Mouse (Mus musculus): Measurements from ENCODE around the gene F13a1.

The F13a1 gene

GRCm38 (mm10) chr13:37050126-37050525, at the start of gene F13a1:
Gene F13a1 (minus strand): TSS chr13:37050244.
- no peak for DNase-seq (ENCODE audit: low spot score in 2 of 2)

- DNase-seq (ENCODE audit: low spot score in 2 of 2), result no peak
These were observed 41.6 kb upstream of the F13a1 start for GRCm38 (mm10) chr13:37091620-37092019.

- no peak for DNase-seq (ENCODE audit: low spot score in 2 of 2)
These were observed 39.1 kb upstream of the F13a1 start for GRCm38 (mm10) chr13:37089104-37089503.

- no peak for DNase-seq (ENCODE audit: low spot score in 2 of 2)
These were observed 31.6 kb upstream of the F13a1 start for GRCm38 (mm10) chr13:37081506-37082241.

DNA sequence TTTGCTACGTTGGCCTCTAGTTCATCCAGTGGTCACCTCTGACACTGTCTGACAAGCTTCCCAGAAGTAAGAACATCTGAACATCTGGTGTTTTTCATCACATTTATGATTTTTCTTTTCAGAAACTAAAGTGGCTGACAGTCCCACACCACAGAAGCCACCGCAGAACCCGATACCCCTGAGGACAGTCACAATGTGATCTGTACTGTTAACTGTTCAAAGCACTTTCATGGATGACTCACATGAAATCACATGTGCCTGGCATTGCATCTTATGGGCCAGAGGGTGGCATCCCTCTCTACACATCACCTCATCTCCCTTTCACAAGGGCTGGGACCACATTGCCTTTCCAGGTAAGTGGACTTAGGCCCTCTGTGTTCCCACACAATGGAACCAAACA, 21.3 kb upstream of the F13a1 start:
- DNase-seq (ENCODE audit: low spot score in 2 of 2), result no peak

- no peak for DNase-seq (ENCODE audit: low spot score in 2 of 2)
These were observed 20.8 kb upstream of the F13a1 start for GRCm38 (mm10) chr13:37070824-37071223.

- no peak for DNase-seq (ENCODE audit: low spot score in 2 of 2)
These were observed 10.8 kb upstream of the F13a1 start for GRCm38 (mm10) chr13:37060810-37061209.

DNA sequence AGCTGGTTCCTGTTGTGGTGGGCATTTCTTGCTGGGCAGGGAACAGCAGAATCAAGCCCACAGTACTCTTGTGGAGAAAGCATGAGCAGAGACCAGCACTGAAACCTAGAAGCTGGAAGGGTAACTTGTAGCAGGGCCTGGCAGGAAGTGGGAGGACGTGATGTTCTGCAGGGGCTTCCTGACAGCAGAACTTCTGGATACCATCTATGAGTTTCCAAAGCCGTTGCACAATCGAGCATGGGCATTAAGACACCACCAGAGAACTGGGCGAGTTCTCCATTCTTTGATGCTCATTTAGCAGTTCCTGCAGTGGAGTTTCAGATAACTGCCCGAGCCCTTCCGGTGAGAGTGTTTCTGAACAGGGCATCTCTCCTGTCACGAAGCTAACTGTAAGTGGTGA, 6.6 kb upstream of the F13a1 start:
- DNase-seq (ENCODE audit: low spot score in 2 of 2), result no peak

- no peak for DNase-seq (ENCODE audit: low spot score in 2 of 2)
These were observed 413 bp downstream of the F13a1 start for GRCm38 (mm10) chr13:37049631-37050030.

DNA sequence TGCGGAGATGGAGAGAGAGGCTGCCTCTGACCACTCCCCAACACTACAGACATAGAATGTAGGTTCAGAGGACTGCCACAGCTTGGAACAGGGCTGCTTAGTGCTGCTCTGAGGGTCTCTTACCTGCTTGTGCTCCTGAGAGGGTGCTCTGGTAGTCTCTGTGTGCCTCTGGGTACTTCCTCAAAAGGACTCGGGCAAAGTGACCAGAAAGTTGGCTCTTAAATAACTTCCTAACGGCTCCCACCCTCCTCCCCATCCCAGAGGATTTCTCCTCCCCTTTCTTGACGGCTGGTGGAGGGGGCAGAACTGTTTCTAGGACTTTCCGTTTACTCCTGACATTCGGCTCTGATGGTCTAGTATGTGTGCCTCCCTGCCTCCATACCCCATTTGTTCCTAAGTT, 1.0 kb downstream of the F13a1 start:
- DNase-seq (ENCODE audit: low spot score in 2 of 2), result no peak

GRCm38 (mm10) chr13:37045005-37045404, 5.0 kb downstream of the F13a1 start:
- no peak for DNase-seq (ENCODE audit: low spot score in 2 of 2)

DNA sequence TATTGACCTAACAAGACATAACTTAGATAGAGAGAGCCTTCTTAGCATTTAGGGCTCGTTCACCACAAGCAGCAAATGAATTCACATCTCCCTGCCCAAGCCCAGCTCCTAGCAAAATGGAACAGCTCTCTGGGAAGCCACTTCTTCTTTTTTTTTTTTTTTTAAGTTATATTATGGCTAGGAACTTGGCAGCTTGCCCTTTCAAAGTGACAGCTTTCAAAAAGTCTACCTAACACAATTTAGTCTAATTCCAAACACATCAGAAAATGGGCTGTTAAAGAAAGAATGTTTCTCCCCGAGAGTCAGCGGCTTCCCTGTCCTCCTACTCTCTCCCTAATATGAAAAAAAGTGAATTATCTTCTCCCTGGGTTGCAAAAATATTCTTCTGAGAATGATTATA, 15.3 kb downstream of the F13a1 start:
- DNase-seq (ENCODE audit: low spot score in 2 of 2), result no peak

GRCm38 (mm10) chr13:37025996-37026579, 24.0 kb downstream of the F13a1 start:
- no peak for DNase-seq (ENCODE audit: low spot score in 2 of 2)

- no peak for DNase-seq (ENCODE audit: low spot score in 2 of 2)
These were observed 28.5 kb downstream of the F13a1 start for GRCm38 (mm10) chr13:37021575-37021974.

- no peak for DNase-seq (ENCODE audit: low spot score in 2 of 2)
These were observed 39.3 kb downstream of the F13a1 start for GRCm38 (mm10) chr13:37010771-37011170.

DNA sequence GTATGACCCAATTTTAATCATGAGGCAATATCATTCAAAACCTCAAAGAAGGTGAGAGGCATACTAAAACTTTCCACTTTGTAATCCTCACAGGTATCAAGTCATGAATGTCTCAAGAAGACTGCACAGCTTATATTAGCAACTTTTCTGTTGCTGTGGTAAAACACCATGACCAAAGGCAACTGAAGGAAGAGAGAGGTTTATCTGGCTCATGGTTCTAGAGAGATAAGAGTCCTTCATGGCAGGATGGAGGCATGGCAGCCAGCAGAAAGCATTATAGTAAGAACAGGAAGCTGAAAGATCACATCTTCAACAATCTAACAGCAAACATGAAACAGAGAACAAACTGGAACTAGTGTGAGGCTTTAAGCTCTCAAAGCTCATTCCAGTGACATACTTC, 43.8 kb downstream of the F13a1 start:
- DNase-seq (ENCODE audit: low spot score in 2 of 2), result no peak

DNA sequence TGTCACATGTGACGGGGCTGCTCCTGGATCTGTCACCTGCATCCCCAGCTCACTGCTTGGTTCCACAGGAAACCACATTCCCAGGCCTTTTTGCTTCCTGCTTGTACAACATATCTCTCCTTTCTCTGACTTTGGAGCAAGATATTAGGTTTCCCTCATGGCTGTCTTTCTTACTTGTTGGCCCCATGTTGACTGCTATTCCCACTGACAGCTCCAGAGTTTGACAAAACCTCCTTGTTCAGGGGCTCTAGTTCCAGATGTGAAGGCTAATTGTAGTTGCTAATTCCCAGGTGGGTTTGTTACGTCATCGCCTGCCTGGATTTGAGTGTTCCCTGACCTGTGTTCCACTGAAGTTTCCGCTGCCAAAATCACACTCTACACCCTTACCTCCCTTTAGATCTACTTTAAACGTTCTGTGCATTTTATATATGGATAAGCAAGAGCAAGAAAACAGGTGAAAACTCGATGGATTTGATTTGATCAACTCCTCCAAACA, 50.8 kb downstream of the F13a1 start:
- no peak for DNase-seq (ENCODE audit: low spot score in 2 of 2)

GRCm38 (mm10) chr13:36993593-36993992, 56.5 kb downstream of the F13a1 start:
- DNase-seq (ENCODE audit: low spot score in 2 of 2), result no peak

- DNase-seq (ENCODE audit: low spot score in 2 of 2), result no peak
These were observed 61.7 kb downstream of the F13a1 start for GRCm38 (mm10) chr13:36988392-36988791.

- no peak for DNase-seq (ENCODE audit: low spot score in 2 of 2)
These were observed 77.0 kb downstream of the F13a1 start for GRCm38 (mm10) chr13:36973016-36973415.

GRCm38 (mm10) chr13:36972226-36972625, 77.8 kb downstream of the F13a1 start:
- DNase-seq (ENCODE audit: low spot score in 2 of 2), result no peak

GRCm38 (mm10) chr13:36962926-36963325, 87.1 kb downstream of the F13a1 start:
- no peak for DNase-seq (ENCODE audit: low spot score in 2 of 2)

DNA sequence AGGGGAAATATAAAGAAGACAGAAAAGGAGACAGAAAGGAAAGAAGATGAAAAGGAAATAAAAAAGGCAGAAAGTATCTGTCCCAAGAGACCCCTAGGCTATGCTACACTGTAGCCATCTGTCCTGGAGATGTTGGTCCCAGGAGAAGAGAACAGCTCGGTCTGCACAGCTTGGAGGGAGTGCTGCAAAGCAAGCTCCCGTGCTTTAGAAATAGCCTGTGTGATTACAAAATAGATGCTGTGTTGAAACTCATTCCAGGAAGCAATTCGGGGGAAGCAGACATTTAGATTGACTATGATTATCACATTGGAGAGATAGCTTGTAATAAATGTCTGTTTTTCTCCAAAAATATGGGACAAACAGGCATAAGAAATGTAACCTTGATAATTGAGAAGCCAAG, 91.0 kb downstream of the F13a1 start:
- DNase-seq (ENCODE audit: low spot score in 2 of 2), result no peak

All from frontal cortex, postnatal 14 days (tissue).